Mouse (Mus musculus) cerebral cortex, adult 2 months (tissue): ENCODE measurements around the gene Impdh2.

Experiments used
- WGBS: fragments of 180-500 bp; shearing (Covaris S2); methylation state at CpG from one replicate; pipeline ENCODE4 v1.1.7; 2018; 5-methylcytosine and 5-hydroxymethylcytosine counted together

The Impdh2 gene

GRCm38 (mm10) chr9:108607929-108608328, 47.8 kb downstream of the Impdh2 start:
- 82% methylated on average over 5 of the region's 5 CpGs for WGBS

- 86% methylated on average over 4 of the region's 4 CpGs for whole genome bisulfite sequencing
Measured at GRCm38 (mm10) chr9:108608889-108609288, 48.8 kb downstream of the Impdh2 start.

GRCm38 (mm10) chr9:108611488-108611887, 51.4 kb downstream of the Impdh2 start:
- 56% methylated on average over 10 of the region's 10 CpGs for WGBS
